Mouse (Mus musculus): Measurements from ENCODE around the gene Rapgef2.
"Not testable (repeated sequence)": the region's sequence is repeated elsewhere in the genome, so short reads cannot be mapped to it uniquely, and the experiment has no call there.

Rapgef2 gene

GRCm38 (mm10) chr3:79086282-79086681 lies 200.0 kb downstream of the Rapgef2 start:
- no peak for DNase-seq (ENCODE audit: low spot score)

- no peak for DNase-seq (ENCODE audit: low spot score)
Observed at GRCm38 (mm10) chr3:79083881-79084280, 202.4 kb downstream of the Rapgef2 start.

- no peak for DNase-seq (ENCODE audit: low spot score)
Observed at GRCm38 (mm10) chr3:79083030-79083429, 203.3 kb downstream of the Rapgef2 start.

- no peak for DNase-seq (ENCODE audit: low spot score)
Observed at GRCm38 (mm10) chr3:79079076-79079475, 207.2 kb downstream of the Rapgef2 start.

- DNase-seq (ENCODE audit: low spot score) = no peak
Observed at GRCm38 (mm10) chr3:79074970-79075369, 211.3 kb downstream of the Rapgef2 start.

GRCm38 (mm10) chr3:79073541-79074244 lies 212.6 kb downstream of the Rapgef2 start:
- no peak for DNase-seq (ENCODE audit: low spot score)

- peak; percentile 9 for DNase-seq (ENCODE audit: low spot score)
Observed at GRCm38 (mm10) chr3:79071561-79071960, 214.8 kb downstream of the Rapgef2 start.

- DNase-seq (ENCODE audit: low spot score) = no peak
Observed at GRCm38 (mm10) chr3:79069891-79070290, 216.4 kb downstream of the Rapgef2 start.

- DNase-seq (ENCODE audit: low spot score) = no peak
Observed at GRCm38 (mm10) chr3:79068976-79069375, 217.3 kb downstream of the Rapgef2 start.

GRCm38 (mm10) chr3:79066455-79067055 lies 219.8 kb downstream of the Rapgef2 start:
- DNase-seq (ENCODE audit: low spot score) = no peak

GRCm38 (mm10) chr3:79064096-79064495 lies 222.2 kb downstream of the Rapgef2 start:
- no peak for DNase-seq (ENCODE audit: low spot score)

- DNase-seq (ENCODE audit: low spot score) = no peak
Observed at GRCm38 (mm10) chr3:79061426-79061825, 224.9 kb downstream of the Rapgef2 start.

- DNase-seq (ENCODE audit: low spot score) = not testable (repeated sequence)
Observed at GRCm38 (mm10) chr3:79058491-79058890, 227.8 kb downstream of the Rapgef2 start.

- no peak for DNase-seq (ENCODE audit: low spot score)
Observed at GRCm38 (mm10) chr3:79045251-79045650, 241.1 kb downstream of the Rapgef2 start.

GRCm38 (mm10) chr3:79042973-79043372 lies 243.3 kb downstream of the Rapgef2 start:
- no peak for DNase-seq (ENCODE audit: low spot score)

- no peak for DNase-seq (ENCODE audit: low spot score)
Observed at GRCm38 (mm10) chr3:79039666-79040450, 246.5 kb downstream of the Rapgef2 start.

GRCm38 (mm10) chr3:79039008-79039407 lies 247.3 kb downstream of the Rapgef2 start:
- no peak for DNase-seq (ENCODE audit: low spot score)

- no peak for DNase-seq (ENCODE audit: low spot score)
Observed at GRCm38 (mm10) chr3:79034457-79034856, 251.9 kb downstream of the Rapgef2 start.

GRCm38 (mm10) chr3:79030855-79031254 lies 255.5 kb downstream of the Rapgef2 start:
- DNase-seq (ENCODE audit: low spot score) = no peak

GRCm38 (mm10) chr3:79028153-79028878 lies 258.0 kb downstream of the Rapgef2 start:
- DNase-seq (ENCODE audit: low spot score) = peak; percentile 9

- no peak for DNase-seq (ENCODE audit: low spot score)
Observed at GRCm38 (mm10) chr3:79025983-79026382, 260.3 kb downstream of the Rapgef2 start.

GRCm38 (mm10) chr3:79023735-79024328 lies 262.5 kb downstream of the Rapgef2 start:
- DNase-seq (ENCODE audit: low spot score) = no peak

Data from embryo, embryonic 10.5 days (tissue).